Mouse (Mus musculus): Measurements from ENCODE around the gene Cacna1e. TPM values are rescaled to one million over a fixed set of nuclear protein-coding genes. Genes with fewer than 3 reads are reported as not detected.

The Cacna1e gene
- polyA plus RNA-seq, 1 experiment from 2014 or later, result 0.05 TPM

DNA sequence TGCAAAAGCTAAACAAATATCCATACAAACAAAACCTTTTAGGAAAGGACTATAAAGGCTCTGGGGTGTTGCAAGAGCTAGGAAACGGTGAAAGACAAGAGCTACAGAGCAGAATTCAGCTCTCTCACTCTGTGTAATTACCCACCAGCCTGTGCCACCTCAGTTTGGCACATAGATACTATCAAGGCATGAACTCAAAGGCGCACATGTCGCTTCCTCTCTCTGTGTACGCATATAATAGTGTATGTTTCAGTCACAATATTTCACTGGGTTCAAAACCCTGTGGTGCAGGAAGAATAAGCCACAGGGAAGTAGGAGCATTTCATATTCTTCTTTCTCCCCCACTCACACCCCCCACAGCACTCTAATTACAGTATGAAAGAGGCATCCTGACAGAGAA, 380.3 kb downstream of the Cacna1e start:
- no peaks in the 10 kb centered on the region for H3K9me3 ChIP-seq (ENCODE audit: low read length)
- no peaks in the 10 kb centered on the region for H3K27me3 ChIP-seq (ENCODE audit: insufficient read depth, low read length)
- H3K4me3 ChIP-seq (ENCODE audit: low read length), result no peak overlapping the region

DNA sequence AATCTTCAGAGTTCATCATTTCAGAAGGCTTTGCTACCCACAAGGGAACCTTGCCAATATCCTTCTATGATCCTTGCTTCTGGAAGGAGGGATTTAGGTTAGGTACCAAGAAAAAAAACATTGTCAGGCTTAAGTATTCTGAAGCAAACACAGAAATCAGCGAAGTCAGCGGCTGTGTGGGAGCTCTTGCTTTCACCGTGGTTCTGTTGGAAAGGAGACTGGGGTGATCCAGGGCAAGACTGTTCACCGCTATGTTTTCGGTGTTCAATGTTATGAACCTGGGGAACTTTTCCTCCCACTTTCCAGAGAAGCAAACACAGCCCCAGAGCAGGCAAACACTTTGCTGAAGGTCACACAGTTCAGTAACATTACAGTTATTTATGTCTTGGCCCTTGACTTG, 383.4 kb downstream of the Cacna1e start:
- no peaks in the 10 kb centered on the region for H3K27me3 ChIP-seq (ENCODE audit: insufficient read depth, low read length)
- ATAC-seq (ENCODE audit: low FRiP score, low TSS enrichment), result no peak
- no peak overlapping the region for H3K4me3 ChIP-seq (ENCODE audit: low read length)
- H3K27ac ChIP-seq (ENCODE audit: low read length), result no peak overlapping the region
- H3K9me3 ChIP-seq (ENCODE audit: low read length), result no peaks in the 10 kb centered on the region
- no peaks in the 10 kb centered on the region for H3K36me3 ChIP-seq (ENCODE audit: insufficient read depth, low read length)
- H3K4me2 ChIP-seq (replicated peaks; ENCODE audit: low read depth, low read length), result no peak overlapping the region
- WGBS, result 27% methylated on average over 5 of the region's 5 CpGs
- H3K4me1 ChIP-seq (ENCODE audit: insufficient read depth, low read length), result no peaks in the 10 kb centered on the region
- no peak overlapping the region for H3K9ac ChIP-seq (replicated peaks; ENCODE audit: low read length)

More for the DNA sequence above, 380.3 kb downstream of the Cacna1e start:
- no peak for ATAC-seq (ENCODE audit: low FRiP score, low TSS enrichment)
- WGBS, result 78% methylated on average over 4 of the region's 4 CpGs
- Histone ChIP-seq H3K9ac (replicated peaks; ENCODE audit: low read length) (no peak overlapping the region), H3K36me3 (ENCODE audit: insufficient read depth, low read length) (no peaks in the 10 kb centered on the region), H3K4me2 (replicated peaks; ENCODE audit: low read depth, low read length) (no peak overlapping the region), H3K4me1 (ENCODE audit: insufficient read depth, low read length) (no peaks in the 10 kb centered on the region), H3K27ac (ENCODE audit: low read length) (no peak overlapping the region)

DNA sequence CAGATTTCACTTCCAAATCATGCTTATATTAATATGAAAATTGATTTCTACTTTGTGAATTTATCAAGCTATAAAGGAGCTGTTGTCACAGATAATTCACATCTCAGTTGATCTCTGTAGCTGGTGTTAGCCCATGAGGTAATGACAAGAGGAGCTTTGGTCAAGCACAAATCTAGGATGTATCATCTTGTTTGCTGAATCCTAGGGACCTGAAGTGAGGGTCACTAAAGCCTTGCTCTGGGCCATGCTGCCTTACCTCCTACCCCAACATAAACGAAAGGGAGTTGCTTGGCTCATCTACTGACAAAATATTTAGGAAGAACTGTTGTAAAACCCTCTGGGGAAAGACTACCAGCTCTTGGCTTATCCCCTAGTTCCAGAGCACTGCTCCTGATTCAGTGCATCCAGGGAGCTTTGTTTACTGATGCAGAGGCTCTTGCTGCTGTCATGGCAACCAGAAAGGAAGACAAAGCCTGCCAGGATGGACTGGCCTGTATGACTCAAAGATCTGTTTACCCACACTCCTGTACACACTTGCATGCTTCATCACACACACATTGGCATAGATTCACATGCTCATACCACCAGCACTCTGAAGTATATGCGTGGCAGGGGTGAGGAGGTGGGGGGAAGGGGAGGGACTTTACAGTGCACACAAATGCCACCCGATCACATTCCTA, 384.0 kb downstream of the Cacna1e start:
- no peaks in the 10 kb centered on the region for H3K36me3 ChIP-seq (ENCODE audit: insufficient read depth, low read length)
- H3K27me3 ChIP-seq (ENCODE audit: insufficient read depth, low read length), result no peaks in the 10 kb centered on the region
- no peak overlapping the region for H3K4me2 ChIP-seq (replicated peaks; ENCODE audit: low read depth, low read length)
- H3K9me3 ChIP-seq (ENCODE audit: low read length), result no peaks in the 10 kb centered on the region
- H3K4me3 ChIP-seq (ENCODE audit: low read length), result no peak overlapping the region
- no peak overlapping the region for H3K9ac ChIP-seq (replicated peaks; ENCODE audit: low read length)
- WGBS, result 61% methylated on average over 3 of the region's 3 CpGs
- no peaks in the 10 kb centered on the region for H3K4me1 ChIP-seq (ENCODE audit: insufficient read depth, low read length)
- no peak for ATAC-seq (ENCODE audit: low FRiP score, low TSS enrichment)
- H3K27ac ChIP-seq (ENCODE audit: low read length), result no peak overlapping the region

DNA sequence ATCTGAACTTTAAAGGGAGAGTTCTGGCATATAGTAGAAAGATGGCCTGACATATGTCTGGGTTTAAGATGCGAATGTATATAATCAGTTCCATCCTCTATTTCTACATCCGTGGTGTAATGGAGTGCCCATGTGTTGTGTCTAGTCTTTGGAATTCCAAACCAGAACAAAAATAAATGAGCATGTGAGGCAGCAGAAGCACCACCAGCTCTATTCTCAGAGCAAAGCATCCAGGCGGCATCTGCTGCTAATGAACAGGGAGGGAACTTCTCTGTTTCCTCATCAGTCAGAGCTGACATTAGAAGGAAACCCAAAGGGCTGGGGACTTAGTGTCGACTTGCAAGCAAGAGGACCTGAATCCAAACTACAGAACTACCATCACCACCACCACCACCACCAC, 385.5 kb downstream of the Cacna1e start:
- Histone ChIP-seq H3K27ac (ENCODE audit: low read length) (no peak overlapping the region), H3K9ac (replicated peaks; ENCODE audit: low read length) (no peak overlapping the region), H3K4me3 (ENCODE audit: low read length) (no peak overlapping the region), H3K4me2 (replicated peaks; ENCODE audit: low read depth, low read length) (no peak overlapping the region), H3K9me3 (ENCODE audit: low read length) (no peaks in the 10 kb centered on the region), H3K36me3 (ENCODE audit: insufficient read depth, low read length) (no peaks in the 10 kb centered on the region), H3K27me3 (ENCODE audit: insufficient read depth, low read length) (no peaks in the 10 kb centered on the region), H3K4me1 (ENCODE audit: insufficient read depth, low read length) (no peaks in the 10 kb centered on the region)
- WGBS, result 81% methylated on average over 4 of the region's 4 CpGs
- no peak for ATAC-seq (ENCODE audit: low FRiP score, low TSS enrichment)

DNA sequence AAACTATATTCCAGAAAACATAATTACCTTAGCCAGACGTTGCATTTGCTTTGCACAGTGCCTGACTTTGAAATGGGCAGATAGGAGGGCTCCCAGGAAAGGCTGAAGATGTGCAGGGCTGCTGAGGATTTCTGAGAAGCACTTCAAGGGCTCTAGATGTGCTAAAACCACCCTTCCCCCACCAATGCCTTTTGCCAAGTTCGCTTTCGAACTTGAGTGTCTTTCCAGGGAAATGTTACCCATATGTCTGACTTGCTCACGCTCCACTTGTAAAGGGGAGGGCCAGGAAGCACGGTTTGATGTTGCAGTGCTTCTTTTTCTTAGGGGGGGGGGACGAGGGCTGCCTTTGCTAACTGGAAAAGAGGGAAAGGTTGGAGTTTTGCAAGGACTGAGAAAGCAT, 393.2 kb downstream of the Cacna1e start:
- ATAC-seq (ENCODE audit: low FRiP score, low TSS enrichment), result no peak
- WGBS, result 42% methylated on average over 6 of the region's 6 CpGs
- H3K36me3 ChIP-seq (ENCODE audit: insufficient read depth, low read length), result no peaks in the 10 kb centered on the region
- no peak overlapping the region for H3K4me3 ChIP-seq (ENCODE audit: low read length)
- no peak overlapping the region for H3K4me2 ChIP-seq (replicated peaks; ENCODE audit: low read depth, low read length)
- H3K4me1 ChIP-seq (ENCODE audit: insufficient read depth, low read length), result no peaks in the 10 kb centered on the region
- H3K27ac ChIP-seq (ENCODE audit: low read length), result no peak overlapping the region
- no peaks in the 10 kb centered on the region for H3K9me3 ChIP-seq (ENCODE audit: low read length)
- no peaks in the 10 kb centered on the region for H3K27me3 ChIP-seq (ENCODE audit: insufficient read depth, low read length)
- H3K9ac ChIP-seq (replicated peaks; ENCODE audit: low read length), result no peak overlapping the region

DNA sequence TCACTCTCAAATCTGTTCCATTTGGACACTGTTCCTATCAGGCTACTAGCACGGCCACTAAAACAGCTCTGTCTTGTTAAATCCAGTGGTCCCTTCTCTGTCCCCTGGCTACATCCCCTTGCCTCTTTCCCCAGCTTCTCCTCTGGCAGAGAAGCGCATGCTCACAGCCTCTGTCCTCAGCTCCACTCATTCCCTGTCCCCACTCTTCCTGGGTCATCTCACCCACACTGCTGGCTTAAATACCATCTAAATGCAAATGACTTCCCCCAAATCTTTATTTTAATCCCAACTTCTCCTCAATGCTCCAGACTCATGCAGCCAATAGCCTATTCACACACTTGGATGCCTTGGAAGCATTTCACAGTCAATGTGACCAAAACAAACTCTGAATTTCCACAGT, 407.6 kb downstream of the Cacna1e start:
- H3K27me3 ChIP-seq (ENCODE audit: insufficient read depth, low read length), result no peaks in the 10 kb centered on the region
- H3K4me2 ChIP-seq (replicated peaks; ENCODE audit: low read depth, low read length), result no peak overlapping the region
- H3K9ac ChIP-seq (replicated peaks; ENCODE audit: low read length), result no peak overlapping the region
- ATAC-seq (ENCODE audit: low FRiP score, low TSS enrichment), result no peak
- WGBS, result 77% methylated on average over 2 of the region's 2 CpGs
- H3K9me3 ChIP-seq (ENCODE audit: low read length), result no peaks in the 10 kb centered on the region
- H3K4me1 ChIP-seq (ENCODE audit: insufficient read depth, low read length), result no peaks in the 10 kb centered on the region
- H3K27ac ChIP-seq (ENCODE audit: low read length), result no peak overlapping the region
- H3K36me3 ChIP-seq (ENCODE audit: insufficient read depth, low read length), result no peaks in the 10 kb centered on the region
- H3K4me3 ChIP-seq (ENCODE audit: low read length), result no peak overlapping the region

DNA sequence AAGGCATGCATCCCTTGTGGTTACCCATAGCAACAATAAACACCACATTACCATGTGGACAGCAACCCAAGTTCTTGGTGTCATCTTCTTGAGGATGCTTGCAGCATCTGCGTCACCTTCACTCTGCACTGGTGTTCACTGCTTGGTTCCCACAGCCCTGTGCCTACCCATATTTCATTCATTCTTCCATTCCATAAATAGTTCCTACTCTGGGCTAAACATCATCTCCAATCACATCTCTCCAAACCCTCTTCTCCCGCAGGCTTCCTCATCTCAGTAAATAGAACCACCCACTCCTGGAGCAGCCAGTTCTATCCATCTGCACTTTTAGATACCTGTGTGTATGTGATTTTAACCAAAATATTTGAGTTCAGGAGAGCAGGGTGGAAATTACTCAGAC, 408.6 kb downstream of the Cacna1e start:
- Histone ChIP-seq H3K4me2 (replicated peaks; ENCODE audit: low read depth, low read length) (no peak overlapping the region), H3K4me3 (ENCODE audit: low read length) (no peak overlapping the region), H3K27ac (ENCODE audit: low read length) (no peak overlapping the region), H3K9ac (replicated peaks; ENCODE audit: low read length) (no peak overlapping the region), H3K4me1 (ENCODE audit: insufficient read depth, low read length) (no peaks in the 10 kb centered on the region), H3K36me3 (ENCODE audit: insufficient read depth, low read length) (no peaks in the 10 kb centered on the region), H3K27me3 (ENCODE audit: insufficient read depth, low read length) (no peaks in the 10 kb centered on the region), H3K9me3 (ENCODE audit: low read length) (no peaks in the 10 kb centered on the region)
- 96% methylated on average over 2 of the region's 2 CpGs for WGBS
- ATAC-seq (ENCODE audit: low FRiP score, low TSS enrichment), result no peak

DNA sequence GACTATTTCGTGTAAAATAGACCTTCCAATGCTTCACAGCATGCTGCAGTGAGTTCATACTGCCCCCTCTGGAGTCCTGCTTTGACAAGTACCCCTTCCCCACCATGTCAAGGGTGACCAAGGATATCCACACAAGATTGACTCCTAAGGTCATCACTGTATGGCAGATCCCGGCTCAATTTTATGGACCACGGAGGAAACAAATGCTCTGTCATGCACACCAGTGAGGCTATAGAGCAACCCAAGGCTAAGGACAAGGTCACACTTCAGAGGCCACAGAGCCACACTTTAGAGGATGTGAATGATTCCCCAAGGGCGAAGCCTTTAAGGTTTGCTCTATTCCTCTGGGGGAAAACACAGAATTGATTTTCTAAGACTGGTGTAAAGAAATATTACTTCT, 410.1 kb downstream of the Cacna1e start:
- no peaks in the 10 kb centered on the region for H3K9me3 ChIP-seq (ENCODE audit: low read length)
- WGBS, result 51% methylated on average over 4 of the region's 4 CpGs
- H3K27me3 ChIP-seq (ENCODE audit: insufficient read depth, low read length), result no peaks in the 10 kb centered on the region
- H3K4me3 ChIP-seq (ENCODE audit: low read length), result no peak overlapping the region
- H3K4me1 ChIP-seq (ENCODE audit: insufficient read depth, low read length), result no peaks in the 10 kb centered on the region
- H3K4me2 ChIP-seq (replicated peaks; ENCODE audit: low read depth, low read length), result no peak overlapping the region
- H3K27ac ChIP-seq (ENCODE audit: low read length), result no peak overlapping the region
- no peak for ATAC-seq (ENCODE audit: low FRiP score, low TSS enrichment)
- H3K36me3 ChIP-seq (ENCODE audit: insufficient read depth, low read length), result no peaks in the 10 kb centered on the region
- H3K9ac ChIP-seq (replicated peaks; ENCODE audit: low read length), result no peak overlapping the region

DNA sequence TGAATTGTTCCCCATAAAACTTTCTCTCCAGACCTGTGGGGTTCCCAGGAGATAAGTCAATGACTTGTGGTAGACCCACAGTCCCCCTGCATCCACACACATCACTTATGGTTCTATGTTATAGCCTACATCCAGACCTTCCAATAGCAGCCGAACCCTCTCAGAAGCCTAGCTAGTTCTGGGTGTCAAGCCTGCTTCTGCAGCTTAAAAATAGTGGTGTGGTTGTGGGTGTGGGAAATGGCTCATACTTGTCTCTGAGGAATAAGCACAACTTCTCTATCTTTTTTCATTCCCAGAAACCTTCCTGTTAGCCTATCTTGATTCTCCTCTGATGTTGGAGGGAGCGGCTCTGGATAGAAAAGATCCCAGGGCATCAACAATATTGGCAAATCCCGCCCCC, 417.0 kb downstream of the Cacna1e start:
- no peak overlapping the region for H3K27ac ChIP-seq (ENCODE audit: low read length)
- no peak overlapping the region for H3K4me3 ChIP-seq (ENCODE audit: low read length)
- no peaks in the 10 kb centered on the region for H3K9me3 ChIP-seq (ENCODE audit: low read length)
- no peak overlapping the region for H3K4me2 ChIP-seq (replicated peaks; ENCODE audit: low read depth, low read length)
- ATAC-seq (ENCODE audit: low FRiP score, low TSS enrichment), result no peak
- no peaks in the 10 kb centered on the region for H3K36me3 ChIP-seq (ENCODE audit: insufficient read depth, low read length)
- WGBS, result 87% methylated on average over 3 of the region's 3 CpGs
- no peaks in the 10 kb centered on the region for H3K4me1 ChIP-seq (ENCODE audit: insufficient read depth, low read length)
- H3K9ac ChIP-seq (replicated peaks; ENCODE audit: low read length), result no peak overlapping the region
- H3K27me3 ChIP-seq (ENCODE audit: insufficient read depth, low read length), result no peaks in the 10 kb centered on the region

DNA sequence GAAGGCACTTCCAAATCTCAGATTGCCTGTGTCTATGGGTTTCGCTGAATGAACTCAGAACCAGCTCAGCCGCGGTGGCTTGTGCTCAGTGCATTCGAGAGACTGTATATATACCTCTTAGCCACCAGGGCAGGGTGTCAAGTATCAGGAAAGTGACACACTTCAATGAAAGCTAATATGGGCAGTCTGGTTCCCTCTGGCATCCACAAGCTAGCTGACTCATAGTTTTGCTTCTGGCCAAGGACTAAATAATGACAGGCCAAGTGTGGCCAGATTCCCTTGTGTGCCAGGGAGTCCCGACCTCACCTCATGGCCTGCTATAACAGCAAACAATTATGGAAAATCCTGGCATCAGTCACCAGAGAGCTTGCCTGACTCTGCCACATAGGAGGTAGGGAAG, 422.8 kb downstream of the Cacna1e start:
- Histone ChIP-seq H3K9me3 (ENCODE audit: low read length) (no peaks in the 10 kb centered on the region), H3K4me1 (ENCODE audit: insufficient read depth, low read length) (no peaks in the 10 kb centered on the region), H3K27ac (ENCODE audit: low read length) (no peak overlapping the region), H3K9ac (replicated peaks; ENCODE audit: low read length) (no peak overlapping the region), H3K27me3 (ENCODE audit: insufficient read depth, low read length) (no peaks in the 10 kb centered on the region), H3K4me2 (replicated peaks; ENCODE audit: low read depth, low read length) (no peak overlapping the region), H3K4me3 (ENCODE audit: low read length) (no peak overlapping the region), H3K36me3 (ENCODE audit: insufficient read depth, low read length) (no peaks in the 10 kb centered on the region)
- ATAC-seq (ENCODE audit: low FRiP score, low TSS enrichment), result no peak
- 51% methylated on average over 5 of the region's 5 CpGs for WGBS
